Mouse (Mus musculus) heart, embryonic 14.5 days (tissue): ENCODE results near the gene Plekhg3. TPM values are rescaled to one million over a fixed set of nuclear protein-coding genes. Genes with fewer than 3 reads are reported as not detected.

ENCODE experiments used
- ATAC-seq: fragments of 200-750 bp; cut with Nextera tagmentation; 2 replicates; pipeline ENCODE4 v1.8.0; 2017; ENCODE audit warnings: low read depth, moderate TSS enrichment; ENCODE audit not compliant: insufficient number of reproducible peaks, insufficient read depth, low FRiP score
- H3K27ac ChIP-seq, 2 experiments: fragments of 200-500 bp in 1 of 2; fragments of 300-500 bp in 1 of 2; sonication (generic) in 1 of 2; replicated peaks in 1 of 2; 2 replicates each; pipeline ENCODE4 v1.5.1; 2012 to 2014; ENCODE audit warnings: low read depth in 2 of 2, low read length in 2 of 2, control low read depth in 1 of 2, mild to moderate bottlenecking in 1 of 2, mixed read lengths in 1 of 2; ENCODE audit not compliant: control insufficient read depth in 1 of 2, insufficient read depth in 1 of 2
- H3K27me3 ChIP-seq: fragments of 300-500 bp; sonication (generic); 2 replicates; pipeline ENCODE4 v1.6.1; 2014; ENCODE audit warnings: mild to moderate bottlenecking, low read length, control low read depth; ENCODE audit not compliant: control insufficient read depth, insufficient read depth
- H3K36me3 ChIP-seq: fragments of 300-500 bp; sonication (generic); 2 replicates; pipeline ENCODE4 v1.6.1; 2014; ENCODE audit warnings: mild to moderate bottlenecking, control low read depth, low read length, mixed read lengths; ENCODE audit not compliant: control insufficient read depth, insufficient read depth
- H3K4me1 ChIP-seq, 2 experiments: fragments of 200-500 bp in 1 of 2; fragments of 300-500 bp in 1 of 2; sonication (generic) in 1 of 2; 2 replicates each; pipeline ENCODE4 v1.6.1; 2012 to 2014; ENCODE audit warnings: low read length in 2 of 2, control low read depth in 1 of 2, mixed read lengths in 1 of 2; ENCODE audit not compliant: control insufficient read depth in 2 of 2, insufficient read depth in 2 of 2
- H3K4me2 ChIP-seq: fragments of 300-500 bp; sonication (generic); 2 replicates; pipeline ENCODE4 v1.6.1; 2014; ENCODE audit warnings: mild to moderate bottlenecking, low read length
- H3K4me3 ChIP-seq, 2 experiments: fragments of 200-500 bp in 1 of 2; fragments of 300-500 bp in 1 of 2; sonication (generic) in 1 of 2; 2 replicates each; pipeline ENCODE4 v1.5.1; 2012 to 2014; ENCODE audit warnings: low read length in 2 of 2, mild to moderate bottlenecking in 2 of 2, control low read depth in 1 of 2, low read depth in 1 of 2, moderate library complexity in 1 of 2; ENCODE audit not compliant: control insufficient read depth in 1 of 2, insufficient read depth in 1 of 2
- H3K9ac ChIP-seq: fragments of 300-500 bp; sonication (generic); 2 replicates; pipeline ENCODE4 v1.6.1; 2014; ENCODE audit warnings: mild to moderate bottlenecking, low read length
- H3K9me3 ChIP-seq: fragments of 300-500 bp; sonication (generic); 2 replicates; pipeline ENCODE4 v1.6.1; 2016; ENCODE audit warnings: low read length, control low read depth; ENCODE audit not compliant: control insufficient read depth
- WGBS: fragments of 180-500 bp; shearing (Covaris S2); extraction: QIAGEN DNeasy Blood & Tissue Kit; methylation state at CpG from one replicate; pipeline ENCODE4 v1.1.7; 2014; 5-methylcytosine and 5-hydroxymethylcytosine counted together
- polyA plus RNA-seq: library from polyadenylated mRNA; unstranded; fragments of >200 nt; fragmentation: Nextera tagmentation; extraction: Ambion mirVana; gene quantifications from 2 replicates; pipeline ENCODE4 v1.2.1, GENCODE M21; 2014

Gene Plekhg3
- polyA plus RNA-seq, 1 experiment from 2014 or later, result 7.5 TPM

- Histone ChIP-seq H3K9me3 (no peaks in the 10 kb centered on the region), H3K9ac (no peak overlapping the region), H3K4me2 (no peak overlapping the region), H3K27ac (peak overlapping the region; percentile 29 to 88; a peak in 3 of 4 replicates), H3K4me3 (no peak overlapping the region), H3K36me3 (0 out of 2 replicates have a peak, but pooled peaks cover 5% of the 10 kb centered on the region), H3K4me1 (peaks cover 57 to 92% of the 10 kb centered on the region in 2 experiments), H3K27me3 (no peaks in the 10 kb centered on the region)
- ATAC-seq, result no peak
- 79% methylated on average over 4 of the region's 4 CpGs for WGBS
Observed at GRCm38 (mm10) chr12:76552958-76553357, 22.3 kb downstream of the Plekhg3 start.

GRCm38 (mm10) chr12:76553917-76554316, 23.2 kb downstream of the Plekhg3 start:
- ATAC-seq, result no peak
- Histone ChIP-seq H3K4me2 (no peak overlapping the region), H3K4me3 (no peak overlapping the region), H3K36me3 (0 out of 2 replicates have a peak, but pooled peaks cover 5% of the 10 kb centered on the region), H3K9me3 (no peaks in the 10 kb centered on the region), H3K27ac (no peak overlapping the region), H3K9ac (no peak overlapping the region), H3K27me3 (no peaks in the 10 kb centered on the region), H3K4me1 (peaks cover 49 to 82% of the 10 kb centered on the region in 2 experiments)
- 77% methylated on average over 7 of the region's 7 CpGs for WGBS

- Histone ChIP-seq H3K4me1 (peaks cover 46 to 77% of the 10 kb centered on the region in 2 experiments), H3K4me3 (no peak overlapping the region), H3K9ac (no peak overlapping the region), H3K9me3 (no peaks in the 10 kb centered on the region), H3K27ac (no peak overlapping the region), H3K36me3 (0 out of 2 replicates have a peak, but pooled peaks cover 5% of the 10 kb centered on the region), H3K27me3 (no peaks in the 10 kb centered on the region), H3K4me2 (no peak overlapping the region)
- ATAC-seq, result no peak
- 90% methylated on average over 3 of the region's 3 CpGs for WGBS
Observed at GRCm38 (mm10) chr12:76554392-76554791, 23.7 kb downstream of the Plekhg3 start.

GRCm38 (mm10) chr12:76554871-76555386, 24.2 kb downstream of the Plekhg3 start:
- Histone ChIP-seq H3K27ac (no peak overlapping the region), H3K9ac (no peak overlapping the region), H3K4me3 (no peak overlapping the region), H3K4me2 (no peak overlapping the region), H3K36me3 (peaks cover 10% of the 10 kb centered on the region), H3K4me1 (peaks cover 41 to 72% of the 10 kb centered on the region in 2 experiments), H3K27me3 (no peaks in the 10 kb centered on the region), H3K9me3 (no peaks in the 10 kb centered on the region)
- WGBS, result 84% methylated on average over 3 of the region's 3 CpGs
- no peak for ATAC-seq

GRCm38 (mm10) chr12:76556187-76556586, 25.5 kb downstream of the Plekhg3 start:
- 77% methylated on average over 7 of the region's 7 CpGs for WGBS

GRCm38 (mm10) chr12:76556745-76557389, 26.2 kb downstream of the Plekhg3 start:
- no peak overlapping the region for H3K4me3 ChIP-seq
- peak overlapping the region; percentile 34; the same call in 1 of the 2 replicates for H3K9ac ChIP-seq
- no peak overlapping the region for H3K4me2 ChIP-seq
- H3K27ac ChIP-seq, result peak overlapping the region in 1 of 2 experiments; percentile 35; a peak in 2 of 4 replicates
- ATAC-seq, result no peak
- no peaks in the 10 kb centered on the region for H3K27me3 ChIP-seq
- peaks cover 24% of the 10 kb centered on the region for H3K36me3 ChIP-seq
- no peaks in the 10 kb centered on the region for H3K9me3 ChIP-seq
- peaks cover 33 to 56% of the 10 kb centered on the region in 2 experiments for H3K4me1 ChIP-seq
- 22% methylated on average over 6 of the region's 6 CpGs for WGBS

More at GRCm38 (mm10) chr12:76556187-76556586, 25.5 kb downstream of the Plekhg3 start:
- H3K9ac ChIP-seq, result peak overlapping the region; percentile 34; the same call in 1 of the 2 replicates
- peaks cover 37 to 61% of the 10 kb centered on the region in 2 experiments for H3K4me1 ChIP-seq
- no peaks in the 10 kb centered on the region for H3K27me3 ChIP-seq
- H3K9me3 ChIP-seq, result no peaks in the 10 kb centered on the region
- no peak overlapping the region for H3K4me2 ChIP-seq
- peaks cover 17% of the 10 kb centered on the region for H3K36me3 ChIP-seq
- ATAC-seq, result no peak
- 0 out of 4 replicates have a peak overlapping the region, but pooled peaks of 1 of the 2 experiments have one; percentile 35 for H3K27ac ChIP-seq
- no peak overlapping the region for H3K4me3 ChIP-seq

- H3K9ac ChIP-seq, result no peak overlapping the region
- peaks cover 37% of the 10 kb centered on the region for H3K36me3 ChIP-seq
- no peak for ATAC-seq
- H3K4me2 ChIP-seq, result no peak overlapping the region
- 65% methylated on average over 5 of the region's 5 CpGs for WGBS
- no peak overlapping the region for H3K4me3 ChIP-seq
- no peaks in the 10 kb centered on the region for H3K27me3 ChIP-seq
- H3K27ac ChIP-seq, result no peak overlapping the region
- no peaks in the 10 kb centered on the region for H3K9me3 ChIP-seq
- peaks cover 24 to 42% of the 10 kb centered on the region in 2 experiments for H3K4me1 ChIP-seq
Observed at GRCm38 (mm10) chr12:76558206-76558605, 27.5 kb downstream of the Plekhg3 start.
